Mouse (Mus musculus) erythroblast, embryonic 14.5 days (primary cell): Measurements from ENCODE around the gene Cacna1c.

Experiments used
- GATA1 ChIP-seq: IDR thresholded peaks from 2 replicates; pipeline ENCODE4 v1.6.1; 2012; ENCODE audit warnings: low read length, inconsistent platforms, mixed read lengths
- TAL1 ChIP-seq: IDR thresholded peaks from 3 replicates; pipeline ENCODE4 v1.6.1; 2012; ENCODE audit warnings: low read length, inconsistent platforms, mixed read lengths

DNA sequence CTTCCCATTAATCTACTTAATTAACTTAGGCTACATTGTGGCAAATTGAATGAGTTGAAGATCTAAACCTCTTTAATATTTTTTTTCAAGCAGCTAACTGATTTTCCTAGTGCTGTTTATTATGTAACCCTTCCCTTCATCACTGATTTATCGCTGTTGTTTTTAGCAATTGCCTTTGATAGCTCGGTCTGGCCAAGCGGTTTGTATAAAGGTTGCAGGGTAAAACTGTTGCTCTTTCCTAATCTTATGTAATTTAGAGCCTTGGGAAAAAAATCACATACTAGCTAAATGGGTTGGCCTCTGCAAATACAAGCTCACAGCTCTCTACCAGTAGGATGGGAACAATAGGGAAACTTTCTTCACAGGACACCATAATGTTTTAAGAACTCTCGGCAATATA, 306.8 kb downstream of the Cacna1c start:
- TF ChIP-seq GATA1 (no peak), TAL1 (no peak)
